Mouse (Mus musculus): ENCODE measurements at regions not wholly inside any gene's neighbourhood (a gene's known extent, or its start where the extent isn't known, plus 50 kb on each side); places are given as distances from the start of the nearest gene placed in this dataset.

- no peak for DNase-seq
These were observed 307.5 kb downstream of the Tbc1d1 start for GRCm38 (mm10) chr5:64463570-64463969.

GRCm38 (mm10) chr5:64466320-64466719 lies 310.2 kb downstream of the Tbc1d1 start:
- no peak for DNase-seq

- no peak for DNase-seq
These were observed 311.8 kb downstream of the Tbc1d1 start for GRCm38 (mm10) chr5:64467856-64468255.

- no peak for DNase-seq
These were observed 312.2 kb downstream of the Tbc1d1 start for GRCm38 (mm10) chr5:64468307-64468706.

GRCm38 (mm10) chr5:64472008-64472407 lies 315.9 kb downstream of the Tbc1d1 start:
- DNase-seq: no peak

GRCm38 (mm10) chr5:64472415-64472814 lies 316.3 kb downstream of the Tbc1d1 start:
- DNase-seq: no peak

GRCm38 (mm10) chr5:64474868-64475267 lies 318.8 kb downstream of the Tbc1d1 start:
- DNase-seq: no peak

GRCm38 (mm10) chr5:64475736-64476519 lies 319.8 kb downstream of the Tbc1d1 start:
- no peak for DNase-seq

- no peak for DNase-seq
These were observed 320.7 kb downstream of the Tbc1d1 start for GRCm38 (mm10) chr5:64476641-64477369.

- DNase-seq: no peak
These were observed 322.0 kb downstream of the Tbc1d1 start for GRCm38 (mm10) chr5:64478143-64478542.

- no peak for DNase-seq
These were observed 322.6 kb downstream of the Tbc1d1 start for GRCm38 (mm10) chr5:64478599-64479214.

GRCm38 (mm10) chr5:64479315-64479714 lies 323.2 kb downstream of the Tbc1d1 start:
- DNase-seq: no peak

GRCm38 (mm10) chr5:64485043-64485442 lies 318.1 kb upstream of the Klf3 start:
- no peak for DNase-seq

- DNase-seq: no peak
These were observed 317.3 kb upstream of the Klf3 start for GRCm38 (mm10) chr5:64485856-64486255.

- DNase-seq: no peak
These were observed 316.4 kb upstream of the Klf3 start for GRCm38 (mm10) chr5:64486761-64487160.

- DNase-seq: no peak
These were observed 315.3 kb upstream of the Klf3 start for GRCm38 (mm10) chr5:64487698-64488398.

GRCm38 (mm10) chr5:64489656-64490444 lies 313.3 kb upstream of the Klf3 start:
- no peak for DNase-seq

GRCm38 (mm10) chr5:64490445-64490950 lies 312.7 kb upstream of the Klf3 start:
- DNase-seq: no peak

GRCm38 (mm10) chr5:64494429-64494828 lies 308.8 kb upstream of the Klf3 start:
- no peak for DNase-seq

GRCm38 (mm10) chr5:64496853-64497252 lies 306.3 kb upstream of the Klf3 start:
- no peak for DNase-seq

- DNase-seq: no peak
These were observed 304.8 kb upstream of the Klf3 start for GRCm38 (mm10) chr5:64498431-64498830.

GRCm38 (mm10) chr5:64499131-64499530 lies 304.1 kb upstream of the Klf3 start:
- DNase-seq: no peak
